ENCODE assay signal across 10 mouse cellular contexts in genomic region chr5:24427285-24427633, GRCm38 (mm10). TPM values are rescaled to one million over a fixed set of nuclear protein-coding genes. Genes with fewer than 3 reads are reported as not detected.
A peak's percentile ranks its signal among the peaks of the same experiment; 100 is the strongest.
DNase-seq lines count a peak whose midpoint lies in the region; ATAC-seq lines count a peak whose summit lies in the region.
"Had no signal": no experiment of that assay in that cellular context is flagged by ENCODE, and none has a peak within 500 bp of the region (broad histone marks: within the 10 kb centered on the region; RNA-seq: fewer than 3 reads in every experiment).

No protein-coding gene starts in this region.

- peak overlapping the region; percentile 33 for H3K9ac ChIP-seq in forebrain, embryonic 12.5 days
- no peak overlapping the region for H3K9ac ChIP-seq in forebrain, embryonic 16.5 days (replicated peaks; ENCODE audit: low read depth, low read length)
- H3K9ac ChIP-seq in lung, embryonic 15.5 days: no peak overlapping the region
- H3K9ac ChIP-seq in intestine, embryonic 16.5 days (ENCODE audit: low read depth, low read length): peak overlapping the region; percentile 81
- H3K9ac ChIP-seq in neural tube, embryonic 15.5 days (replicated peaks): no peak overlapping the region

- no peak overlapping the region for H3K27ac ChIP-seq in forebrain, embryonic 12.5 days
- H3K27ac ChIP-seq in forebrain, embryonic 16.5 days (ENCODE audit: low read length): no peak overlapping the region
- peak overlapping the region; percentile 94 for H3K27ac ChIP-seq in lung, embryonic 15.5 days
- H3K27ac ChIP-seq in intestine, embryonic 16.5 days (ENCODE audit: low read length): peak overlapping the region; percentile 98
- H3K27ac ChIP-seq in neural tube, embryonic 15.5 days (replicated peaks): no peak overlapping the region

- 0 out of 2 replicates have a peak overlapping the region, but pooled peaks have one; percentile 2 for H3K4me3 ChIP-seq in forebrain, embryonic 12.5 days (replicated peaks)
- no peak overlapping the region for H3K4me3 ChIP-seq in forebrain, embryonic 16.5 days (replicated peaks; ENCODE audit: low read length)
- peak overlapping the region; percentile 77 for H3K4me3 ChIP-seq in lung, embryonic 15.5 days
- H3K4me3 ChIP-seq in intestine, embryonic 16.5 days (ENCODE audit: low read length): peak overlapping the region; percentile 76
- no peak overlapping the region for H3K4me3 ChIP-seq in neural tube, embryonic 15.5 days (replicated peaks)
- H3K4me3 ChIP-seq: erythroblast, embryonic 14.5 days had no signal

- peaks cover 58% of the 10 kb centered on the region for H3K4me1 ChIP-seq in forebrain, embryonic 12.5 days
- peaks cover 45% of the 10 kb centered on the region for H3K4me1 ChIP-seq in forebrain, embryonic 16.5 days (replicated peaks; ENCODE audit: control insufficient read depth, insufficient read depth, low read length)
- H3K4me1 ChIP-seq in lung, embryonic 15.5 days: peaks cover 53% of the 10 kb centered on the region
- peaks cover 27% of the 10 kb centered on the region for H3K4me1 ChIP-seq in intestine, embryonic 16.5 days (ENCODE audit: control insufficient read depth, insufficient read depth, low read length)
- peaks cover 53% of the 10 kb centered on the region for H3K4me1 ChIP-seq in neural tube, embryonic 15.5 days

- no peak for ATAC-seq in forebrain, embryonic 12.5 days (ENCODE audit: low FRiP score)
- no peak for ATAC-seq in forebrain, embryonic 16.5 days
- ATAC-seq in lung, embryonic 15.5 days (ENCODE audit: borderline replicate concordance, extremely low read depth, low FRiP score, low TSS enrichment): no peak
- peak; percentile 11; the same call in 1 of the 2 replicates for ATAC-seq in intestine, embryonic 16.5 days
- no peak for ATAC-seq in neural tube, embryonic 15.5 days (ENCODE audit: low FRiP score)
- no peak for ATAC-seq in cerebellum, adult (ENCODE audit: insufficient number of reproducible peaks, low FRiP score, low TSS enrichment)

- 13% methylated on average over 12 of the region's 12 CpGs for WGBS in forebrain, embryonic 12.5 days
- 12% methylated on average over 12 of the region's 12 CpGs for WGBS in forebrain, embryonic 16.5 days
- WGBS in lung, embryonic 15.5 days: 28% methylated on average over 12 of the region's 12 CpGs
- WGBS in intestine, embryonic 16.5 days: 25% methylated on average over 12 of the region's 12 CpGs
- WGBS in neural tube, embryonic 15.5 days: 21% methylated on average over 12 of the region's 12 CpGs

- no peaks in the 10 kb centered on the region for H3K9me3 ChIP-seq in forebrain, embryonic 12.5 days
- H3K9me3 ChIP-seq in forebrain, embryonic 16.5 days (ENCODE audit: control insufficient read depth, low read length): no peaks in the 10 kb centered on the region
- H3K9me3 ChIP-seq in lung, embryonic 15.5 days: no peaks in the 10 kb centered on the region
- H3K9me3 ChIP-seq in intestine, embryonic 16.5 days (ENCODE audit: control insufficient read depth, low read length): no peaks in the 10 kb centered on the region
- H3K9me3 ChIP-seq in neural tube, embryonic 15.5 days (replicated peaks): no peaks in the 10 kb centered on the region

- DNase-seq in lung, postnatal 10 days: no peak
- DNase-seq in adrenal gland, postnatal 14 days: no peak

- H3K27me3 ChIP-seq in forebrain, embryonic 12.5 days: peaks cover 22% of the 10 kb centered on the region
- no peaks in the 10 kb centered on the region for H3K27me3 ChIP-seq in forebrain, embryonic 16.5 days (replicated peaks; ENCODE audit: control insufficient read depth, insufficient read depth, low read length)
- H3K27me3 ChIP-seq in lung, embryonic 15.5 days: no peaks in the 10 kb centered on the region
- H3K27me3 ChIP-seq in intestine, embryonic 16.5 days (replicated peaks; ENCODE audit: control insufficient read depth, insufficient read depth, low read length): no peaks in the 10 kb centered on the region
- peaks cover 10% of the 10 kb centered on the region for H3K27me3 ChIP-seq in neural tube, embryonic 15.5 days (replicated peaks)

- peaks cover 28% of the 10 kb centered on the region for H3K36me3 ChIP-seq in forebrain, embryonic 12.5 days (replicated peaks)
- no peaks in the 10 kb centered on the region for H3K36me3 ChIP-seq in forebrain, embryonic 16.5 days (ENCODE audit: control insufficient read depth, insufficient read depth)
- H3K36me3 ChIP-seq in lung, embryonic 15.5 days: peaks cover 30% of the 10 kb centered on the region
- peaks cover 6% of the 10 kb centered on the region; the same call in 1 of the 2 replicates for H3K36me3 ChIP-seq in intestine, embryonic 16.5 days (ENCODE audit: control insufficient read depth, insufficient read depth, low read length)
- H3K36me3 ChIP-seq in neural tube, embryonic 15.5 days: peaks cover 18% of the 10 kb centered on the region

- peak overlapping the region; percentile 87 for H3K4me2 ChIP-seq in forebrain, embryonic 12.5 days
- H3K4me2 ChIP-seq in forebrain, embryonic 16.5 days (ENCODE audit: low read length): no peak overlapping the region
- peak overlapping the region; percentile 91 for H3K4me2 ChIP-seq in lung, embryonic 15.5 days
- peak overlapping the region; percentile 86 for H3K4me2 ChIP-seq in intestine, embryonic 16.5 days (ENCODE audit: low read depth, low read length)
- H3K4me2 ChIP-seq in neural tube, embryonic 15.5 days: peak overlapping the region; percentile 91

RNA-seq across cellular contexts. Expression of gene Slc4a2, which starts 3.6 kb away (rescaled TPM):
- polyA plus RNA-seq in forebrain, embryonic 12.5 days (2016; fragmentation: Nextera tagmentation; extraction: Ambion mirVana): 28.9 and 29.8 TPM in 2 replicates
- polyA plus RNA-seq in forebrain, embryonic 16.5 days (2015; fragmentation: Nextera tagmentation; extraction: Ambion mirVana): 19.1 and 23.9 TPM in 2 replicates
- polyA plus RNA-seq in lung, embryonic 15.5 days (2015; fragmentation: Nextera tagmentation; extraction: Ambion mirVana): 40.4 and 44.4 TPM in 2 replicates
- 52.7 and 59.2 TPM in 2 replicates for polyA plus RNA-seq in intestine, embryonic 16.5 days (2015; fragmentation: Nextera tagmentation; extraction: Ambion mirVana)
- polyA plus RNA-seq in neural tube, embryonic 15.5 days (2015; fragmentation: Nextera tagmentation; extraction: Ambion mirVana): 15.3 and 19.1 TPM in 2 replicates
- total RNA-seq in adrenal gland, postnatal 14 days (2021): 57.6 and 60.5 TPM in 2 replicates

RNA-seq across cellular contexts. Expression of gene Cdk5, which starts 3.9 kb away (rescaled TPM):
- polyA plus RNA-seq in forebrain, embryonic 12.5 days (2016; fragmentation: Nextera tagmentation; extraction: Ambion mirVana): 62.2 and 63.7 TPM in 2 replicates
- polyA plus RNA-seq in forebrain, embryonic 16.5 days (2015; fragmentation: Nextera tagmentation; extraction: Ambion mirVana): 106 and 127 TPM in 2 replicates
- polyA plus RNA-seq in lung, embryonic 15.5 days (2015; fragmentation: Nextera tagmentation; extraction: Ambion mirVana): 38.6 and 43.4 TPM in 2 replicates
- polyA plus RNA-seq in intestine, embryonic 16.5 days (2015; fragmentation: Nextera tagmentation; extraction: Ambion mirVana): 37.0 and 38.1 TPM in 2 replicates
- polyA plus RNA-seq in neural tube, embryonic 15.5 days (2015; fragmentation: Nextera tagmentation; extraction: Ambion mirVana): 113 and 133 TPM in 2 replicates
- total RNA-seq in adrenal gland, postnatal 14 days (2021): 38.5 and 38.7 TPM in 2 replicates

RNA-seq across cellular contexts. Expression of gene Asic3, which starts 14.1 kb away (rescaled TPM):
- polyA plus RNA-seq in forebrain, embryonic 12.5 days (2016; fragmentation: Nextera tagmentation; extraction: Ambion mirVana): 0.20 and 0.37 TPM in 2 replicates
- 0.14 and 0.36 TPM in 2 replicates for polyA plus RNA-seq in forebrain, embryonic 16.5 days (2015; fragmentation: Nextera tagmentation; extraction: Ambion mirVana)
- polyA plus RNA-seq in lung, embryonic 15.5 days (2015; fragmentation: Nextera tagmentation; extraction: Ambion mirVana): 0.16 TPM in 2 replicates
- polyA plus RNA-seq in intestine, embryonic 16.5 days (2015; fragmentation: Nextera tagmentation; extraction: Ambion mirVana): 0.12 and 0.57 TPM in 2 replicates
- polyA plus RNA-seq in neural tube, embryonic 15.5 days (2015; fragmentation: Nextera tagmentation; extraction: Ambion mirVana): 1.6 and 2.4 TPM in 2 replicates
- 1.1 TPM in 1 of 2 replicates, not detected in the other for total RNA-seq in adrenal gland, postnatal 14 days (2021)
- total RNA-seq: hematopoietic stem cell, adult 5-6 weeks had no signal
- polyA plus RNA-seq: erythroblast, embryonic 14.5 days had no signal

RNA-seq across cellular contexts. Expression of gene Fastk, which starts 17.8 kb away (rescaled TPM):
- 97.1 and 102 TPM in 2 replicates for polyA plus RNA-seq in forebrain, embryonic 12.5 days (2016; fragmentation: Nextera tagmentation; extraction: Ambion mirVana)
- polyA plus RNA-seq in forebrain, embryonic 16.5 days (2015; fragmentation: Nextera tagmentation; extraction: Ambion mirVana): 92.2 and 96.3 TPM in 2 replicates
- 91.2 and 96.3 TPM in 2 replicates for polyA plus RNA-seq in lung, embryonic 15.5 days (2015; fragmentation: Nextera tagmentation; extraction: Ambion mirVana)
- polyA plus RNA-seq in intestine, embryonic 16.5 days (2015; fragmentation: Nextera tagmentation; extraction: Ambion mirVana): 113 and 117 TPM in 2 replicates
- 111 TPM in 2 replicates for polyA plus RNA-seq in neural tube, embryonic 15.5 days (2015; fragmentation: Nextera tagmentation; extraction: Ambion mirVana)
- total RNA-seq in adrenal gland, postnatal 14 days (2021): 113 and 122 TPM in 2 replicates

RNA-seq across cellular contexts. Expression of gene Tmub1, which starts 20.4 kb away (rescaled TPM):
- 28.6 and 30.7 TPM in 2 replicates for polyA plus RNA-seq in forebrain, embryonic 12.5 days (2016; fragmentation: Nextera tagmentation; extraction: Ambion mirVana)
- polyA plus RNA-seq in forebrain, embryonic 16.5 days (2015; fragmentation: Nextera tagmentation; extraction: Ambion mirVana): 37.3 and 45.4 TPM in 2 replicates
- 15.9 and 18.7 TPM in 2 replicates for polyA plus RNA-seq in lung, embryonic 15.5 days (2015; fragmentation: Nextera tagmentation; extraction: Ambion mirVana)
- 28.5 and 28.7 TPM in 2 replicates for polyA plus RNA-seq in intestine, embryonic 16.5 days (2015; fragmentation: Nextera tagmentation; extraction: Ambion mirVana)
- 54.8 and 62.8 TPM in 2 replicates for polyA plus RNA-seq in neural tube, embryonic 15.5 days (2015; fragmentation: Nextera tagmentation; extraction: Ambion mirVana)
- 8.6 and 10.6 TPM in 2 replicates for total RNA-seq in adrenal gland, postnatal 14 days (2021)

Comparison
In these comparisons a context has a peak if more than half of its experiments do, and no peak if none do; other contexts are left out.
1. H3K4me3 ChIP-seq: peak in forebrain, embryonic 12.5 days (single experiment), lung, embryonic 15.5 days (single experiment) and intestine, embryonic 16.5 days (single experiment); none in forebrain, embryonic 16.5 days (single experiment) and neural tube, embryonic 15.5 days (single experiment).
2. H3K9ac ChIP-seq: peak in forebrain, embryonic 12.5 days (single experiment) and intestine, embryonic 16.5 days (single experiment); none in forebrain, embryonic 16.5 days (single experiment), lung, embryonic 15.5 days (single experiment) and neural tube, embryonic 15.5 days (single experiment).
3. H3K27ac ChIP-seq: peak in lung, embryonic 15.5 days (single experiment) and intestine, embryonic 16.5 days (single experiment); none in forebrain, embryonic 12.5 days (single experiment), forebrain, embryonic 16.5 days (single experiment) and neural tube, embryonic 15.5 days (single experiment).